Mouse (Mus musculus) myocyte (in vitro differentiated cells): ENCODE data around the gene Krtap1-4.

ENCODE experiments used
- MAX ChIP-seq: IDR thresholded peaks from one replicate; pipeline ENCODE4 v1.6.1; 2011; ENCODE audit warnings: low read depth, mild to moderate bottlenecking, control low read depth
- MYOD1 ChIP-seq, 3 experiments: IDR thresholded peaks; one replicate each; pipeline ENCODE4 v1.6.1; 2011; ENCODE audit warnings: control low read depth in 2 of 3, low read depth in 2 of 3, mild to moderate bottlenecking in 2 of 3, moderate library complexity in 1 of 3; ENCODE audit not compliant: insufficient read length in 2 of 3, control insufficient read depth in 1 of 3
- MYOG ChIP-seq, 3 experiments: IDR thresholded peaks; one replicate each; pipeline ENCODE4 v1.6.1; 2011; ENCODE audit warnings: control low read depth in 2 of 3, low read depth in 2 of 3, mild to moderate bottlenecking in 2 of 3; ENCODE audit not compliant: insufficient read length in 2 of 3, control insufficient read depth in 1 of 3, insufficient read depth in 1 of 3
- POLR2A ChIP-seq: IDR thresholded peaks from one replicate; pipeline ENCODE4 v1.6.1; 2011; ENCODE audit warnings: low read depth, mild to moderate bottlenecking, control low read depth, moderate library complexity; ENCODE audit not compliant: insufficient read length
- POLR2AphosphoS2 ChIP-seq: IDR thresholded peaks from one replicate; pipeline ENCODE4 v1.6.1; 2011; ENCODE audit warnings: low read depth, control low read depth; ENCODE audit not compliant: insufficient read length
- REST ChIP-seq: IDR thresholded peaks from one replicate; pipeline ENCODE4 v1.6.1; 2011; ENCODE audit warnings: mild to moderate bottlenecking, control low read depth, moderate library complexity; ENCODE audit not compliant: insufficient read depth, insufficient read length
- SRF ChIP-seq: IDR thresholded peaks from one replicate; pipeline ENCODE4 v1.6.1; 2011; ENCODE audit warnings: low read depth; ENCODE audit not compliant: control insufficient read depth, insufficient read length
- TCF12 ChIP-seq: IDR thresholded peaks from one replicate; pipeline ENCODE4 v1.6.1; 2011; ENCODE audit warnings: mild to moderate bottlenecking, control low read depth; ENCODE audit not compliant: poor library complexity, insufficient read depth, severe bottlenecking
- TCF3 ChIP-seq: IDR thresholded peaks from one replicate; pipeline ENCODE4 v1.6.1; 2011; ENCODE audit warnings: low read depth, control low read depth; ENCODE audit not compliant: insufficient read length
- USF1 ChIP-seq: IDR thresholded peaks from one replicate; pipeline ENCODE4 v1.6.1; 2011; ENCODE audit warnings: low read depth, mild to moderate bottlenecking, control low read depth, moderate library complexity

DNA sequence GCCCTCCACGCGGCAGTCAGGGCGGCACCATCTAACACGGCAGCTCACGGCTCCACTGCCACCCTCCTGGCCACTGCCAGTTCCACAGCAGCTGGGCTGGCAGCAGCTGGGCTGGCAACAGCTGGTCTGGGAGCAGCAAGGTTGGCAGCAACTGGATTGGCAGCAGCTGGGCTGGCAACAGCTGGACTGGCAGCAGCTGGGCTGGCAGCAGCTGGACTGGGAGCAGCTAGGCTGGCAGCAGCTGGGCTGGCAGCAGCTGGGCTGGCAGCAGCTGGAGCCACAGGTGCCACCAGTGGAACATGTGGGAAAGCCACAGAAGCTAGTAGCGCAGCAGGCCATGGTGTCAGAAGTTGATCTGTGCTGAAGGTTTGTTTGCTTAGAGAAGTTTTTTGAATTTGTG is 7.5 kb upstream of the Krtap1-4 start, which contains the start of gene Krtap1-3:
- TF ChIP-seq POLR2A (no peak), MAX (no peak), TCF3 (peak; percentile 81), MYOG (IDR thresholded peaks at IDR 0.05; ENCODE audit: control insufficient read depth in 1 of 3, insufficient read depth in 1 of 3, insufficient read length in 2 of 3, low read depth in 2 of 3) (peak in 2 of 3 experiments; percentile 28 to 65), POLR2AphosphoS2 (no peak), REST (no peak), TCF12 (no peak), SRF (no peak), USF1 (no peak), MYOD1 (IDR thresholded peaks at IDR 0.05; ENCODE audit: control insufficient read depth in 1 of 3, insufficient read length in 2 of 3, low read depth in 2 of 3) (peak in 2 of 3 experiments; percentile 69 to 75)
